Mouse (Mus musculus) midbrain, embryonic 16.5 days (tissue): ENCODE data around the gene Ggact. TPM values are rescaled to one million over a fixed set of nuclear protein-coding genes. Genes with fewer than 3 reads are reported as not detected.

ENCODE experiments used
- ATAC-seq: fragments of 200-750 bp; cut with Nextera tagmentation; 2 replicates; pipeline ENCODE4 v1.8.0; 2017; ENCODE audit warnings: moderate TSS enrichment
- H3K27ac ChIP-seq: fragments of 300-500 bp; sonication (generic); 2 replicates; pipeline ENCODE4 v1.5.1; 2014; ENCODE audit warnings: mild to moderate bottlenecking, low read length, mixed read lengths
- H3K27me3 ChIP-seq: fragments of 300-500 bp; sonication (generic); 2 replicates; pipeline ENCODE4 v1.6.1; 2014; ENCODE audit warnings: low read depth, low read length, mixed read lengths; ENCODE audit not compliant: control insufficient read depth, insufficient read depth
- H3K36me3 ChIP-seq: fragments of 300-500 bp; sonication (generic); 2 replicates; pipeline ENCODE4 v1.6.1; 2014; ENCODE audit warnings: mild to moderate bottlenecking, low read length, moderate library complexity, mixed read lengths; ENCODE audit not compliant: control insufficient read depth, insufficient read depth
- H3K4me1 ChIP-seq: fragments of 300-500 bp; sonication (generic); 2 replicates; pipeline ENCODE4 v1.6.1; 2014; ENCODE audit warnings: mild to moderate bottlenecking, low read length, mixed read lengths; ENCODE audit not compliant: control insufficient read depth, insufficient read depth
- H3K4me2 ChIP-seq: fragments of 300-500 bp; sonication (generic); 2 replicates; pipeline ENCODE4 v1.6.1; 2014; ENCODE audit warnings: mild to moderate bottlenecking, low read length, mixed read lengths
- H3K4me3 ChIP-seq: fragments of 300-500 bp; sonication (generic); 2 replicates; pipeline ENCODE4 v1.5.1; 2014; ENCODE audit warnings: low read depth, mild to moderate bottlenecking, low read length, moderate library complexity, mixed read lengths
- H3K9ac ChIP-seq: fragments of 300-500 bp; sonication (generic); 2 replicates; pipeline ENCODE4 v1.6.1; 2014; ENCODE audit warnings: low read depth, low read length, mixed read lengths
- H3K9me3 ChIP-seq: fragments of 300-500 bp; sonication (generic); replicated peaks from 2 replicates; pipeline ENCODE4 v1.6.1; 2014; ENCODE audit warnings: mild to moderate bottlenecking, low read length, mixed read lengths; ENCODE audit not compliant: control insufficient read depth, poor library complexity, severe bottlenecking
- WGBS: fragments of 180-500 bp; shearing (Covaris S2); extraction: QIAGEN DNeasy Blood & Tissue Kit; methylation state at CpG from one replicate; pipeline ENCODE4 v1.1.7; 2014; 5-methylcytosine and 5-hydroxymethylcytosine counted together
- polyA plus RNA-seq: library from polyadenylated mRNA; unstranded; fragments of >200 nt; fragmentation: Nextera tagmentation; extraction: Ambion mirVana; gene quantifications from 2 replicates; pipeline ENCODE4 v1.2.1, GENCODE M21; 2015

Ggact gene
- polyA plus RNA-seq, 1 experiment from 2014 or later, result 8.7 TPM

- WGBS, result 67% methylated on average over 2 of the region's 2 CpGs
- Histone ChIP-seq H3K4me2 (no peak overlapping the region), H3K27me3 (no peaks in the 10 kb centered on the region), H3K27ac (no peak overlapping the region), H3K4me1 (no peaks in the 10 kb centered on the region), H3K9me3 (peaks cover 10% of the 10 kb centered on the region; the same call in 1 of the 2 replicates), H3K36me3 (peaks cover 3% of the 10 kb centered on the region; the same call in 1 of the 2 replicates), H3K9ac (no peak overlapping the region), H3K4me3 (no peak overlapping the region)
- ATAC-seq, result no peak
Observed at GRCm38 (mm10) chr14:122903923-122904351, 9.6 kb downstream of the Ggact start.

- H3K9ac ChIP-seq, result no peak overlapping the region
- peaks cover 3% of the 10 kb centered on the region; the same call in 1 of the 2 replicates for H3K36me3 ChIP-seq
- H3K27ac ChIP-seq, result no peak overlapping the region
- H3K4me3 ChIP-seq, result no peak overlapping the region
- H3K4me2 ChIP-seq, result no peak overlapping the region
- H3K9me3 ChIP-seq, result peaks cover 3% of the 10 kb centered on the region; the same call in 1 of the 2 replicates
- ATAC-seq, result no peak
- no peaks in the 10 kb centered on the region for H3K4me1 ChIP-seq
- WGBS, result 61% methylated on average over 4 of the region's 4 CpGs
- H3K27me3 ChIP-seq, result no peaks in the 10 kb centered on the region
Observed at GRCm38 (mm10) chr14:122902884-122903283, 10.7 kb downstream of the Ggact start.

- no peak overlapping the region for H3K9ac ChIP-seq
- no peaks in the 10 kb centered on the region for H3K9me3 ChIP-seq
- ATAC-seq, result no peak
- no peak overlapping the region for H3K4me2 ChIP-seq
- H3K36me3 ChIP-seq, result peaks cover 3% of the 10 kb centered on the region; the same call in 1 of the 2 replicates
- H3K4me3 ChIP-seq, result no peak overlapping the region
- WGBS, result 58% methylated on average over 2 of the region's 2 CpGs
- H3K4me1 ChIP-seq, result no peaks in the 10 kb centered on the region
- H3K27ac ChIP-seq, result no peak overlapping the region
- H3K27me3 ChIP-seq, result no peaks in the 10 kb centered on the region
Observed at GRCm38 (mm10) chr14:122902136-122902535, 11.4 kb downstream of the Ggact start.

GRCm38 (mm10) chr14:122901715-122902114 is 11.8 kb downstream of the Ggact start:
- no peak for ATAC-seq
- no peak overlapping the region for H3K4me2 ChIP-seq
- no peak overlapping the region for H3K4me3 ChIP-seq
- peaks cover 3% of the 10 kb centered on the region; the same call in 1 of the 2 replicates for H3K36me3 ChIP-seq
- no peaks in the 10 kb centered on the region for H3K9me3 ChIP-seq
- H3K27me3 ChIP-seq, result no peaks in the 10 kb centered on the region
- no peak overlapping the region for H3K9ac ChIP-seq
- H3K27ac ChIP-seq, result no peak overlapping the region
- H3K4me1 ChIP-seq, result no peaks in the 10 kb centered on the region
- 88% methylated on average over 2 of the region's 2 CpGs for WGBS

- 79% methylated on average over 3 of the region's 3 CpGs for WGBS
- ATAC-seq, result no peak
- no peak overlapping the region for H3K4me3 ChIP-seq
- no peaks in the 10 kb centered on the region for H3K4me1 ChIP-seq
- no peaks in the 10 kb centered on the region for H3K9me3 ChIP-seq
- peaks cover 3% of the 10 kb centered on the region; the same call in 1 of the 2 replicates for H3K36me3 ChIP-seq
- H3K27me3 ChIP-seq, result no peaks in the 10 kb centered on the region
- H3K9ac ChIP-seq, result no peak overlapping the region
- no peak overlapping the region for H3K4me2 ChIP-seq
- H3K27ac ChIP-seq, result no peak overlapping the region
Observed at GRCm38 (mm10) chr14:122901177-122901576, 12.4 kb downstream of the Ggact start.

- H3K27me3 ChIP-seq, result no peaks in the 10 kb centered on the region
- H3K4me3 ChIP-seq, result no peak overlapping the region
- no peak overlapping the region for H3K27ac ChIP-seq
- no peaks in the 10 kb centered on the region for H3K9me3 ChIP-seq
- H3K36me3 ChIP-seq, result peaks cover 3% of the 10 kb centered on the region; the same call in 1 of the 2 replicates
- H3K4me2 ChIP-seq, result no peak overlapping the region
- H3K9ac ChIP-seq, result no peak overlapping the region
- H3K4me1 ChIP-seq, result no peaks in the 10 kb centered on the region
- ATAC-seq, result no peak
Observed at GRCm38 (mm10) chr14:122900679-122901078, 12.9 kb downstream of the Ggact start.

- Histone ChIP-seq H3K9ac (no peak overlapping the region), H3K9me3 (no peaks in the 10 kb centered on the region), H3K36me3 (no peaks in the 10 kb centered on the region), H3K27ac (no peak overlapping the region), H3K4me3 (no peak overlapping the region), H3K4me2 (no peak overlapping the region), H3K4me1 (no peaks in the 10 kb centered on the region), H3K27me3 (no peaks in the 10 kb centered on the region)
- ATAC-seq, result no peak
Observed at GRCm38 (mm10) chr14:122898550-122898949, 15.0 kb downstream of the Ggact start.

GRCm38 (mm10) chr14:122896106-122896505 is 17.5 kb downstream of the Ggact start:
- H3K36me3 ChIP-seq, result no peaks in the 10 kb centered on the region; the same call in 1 of the 2 replicates
- H3K4me2 ChIP-seq, result no peak overlapping the region
- H3K4me3 ChIP-seq, result no peak overlapping the region
- ATAC-seq, result no peak
- no peaks in the 10 kb centered on the region for H3K27me3 ChIP-seq
- H3K9me3 ChIP-seq, result no peaks in the 10 kb centered on the region
- H3K27ac ChIP-seq, result no peak overlapping the region
- H3K4me1 ChIP-seq, result no peaks in the 10 kb centered on the region
- WGBS, result 100% methylated on average over 1 of the region's 1 CpGs
- no peak overlapping the region for H3K9ac ChIP-seq

GRCm38 (mm10) chr14:122891470-122891968 is 22.0 kb downstream of the Ggact start:
- ATAC-seq, result no peak
- 96% methylated on average over 12 of the region's 12 CpGs for WGBS
- H3K9me3 ChIP-seq, result no peaks in the 10 kb centered on the region

More at GRCm38 (mm10) chr14:122891470-122891968, 22.0 kb downstream of the Ggact start:
- H3K4me1 ChIP-seq, result no peaks in the 10 kb centered on the region
- no peak overlapping the region for H3K9ac ChIP-seq
- H3K4me2 ChIP-seq, result no peak overlapping the region
- H3K27me3 ChIP-seq, result no peaks in the 10 kb centered on the region
- no peaks in the 10 kb centered on the region; the same call in 1 of the 2 replicates for H3K36me3 ChIP-seq
- no peak overlapping the region for H3K4me3 ChIP-seq
- H3K27ac ChIP-seq, result no peak overlapping the region
